Mouse (Mus musculus): ENCODE data around the gene Ankrd53.

Ankrd53 gene

DNA sequence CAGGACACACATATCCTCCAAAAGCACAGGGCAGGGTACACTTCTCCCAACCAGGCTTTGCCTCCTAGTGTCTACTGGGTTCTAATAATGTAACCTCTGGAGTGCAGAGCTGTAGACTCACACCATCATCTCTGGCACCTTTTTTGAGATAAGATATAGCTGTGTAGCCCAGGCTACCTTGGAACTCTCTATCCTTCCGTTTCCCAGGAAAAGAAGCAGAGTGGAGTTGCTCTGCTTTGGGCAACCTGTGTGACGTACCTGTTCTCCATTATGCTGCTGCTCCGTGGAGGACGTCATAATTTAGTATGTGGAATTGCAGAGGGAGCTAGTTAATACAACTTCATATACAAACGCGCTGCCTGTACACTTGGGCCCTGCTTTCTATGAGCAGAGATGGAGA, at the start of gene Ankrd53:
TSS of gene Ankrd53 (plus strand) at position 301 of the 400 bp plus-strand sequence.
- in situ Hi-C loops (cut with MboI; ENCODE audit: low sequenced_read_pairs): no loop called here

DNA sequence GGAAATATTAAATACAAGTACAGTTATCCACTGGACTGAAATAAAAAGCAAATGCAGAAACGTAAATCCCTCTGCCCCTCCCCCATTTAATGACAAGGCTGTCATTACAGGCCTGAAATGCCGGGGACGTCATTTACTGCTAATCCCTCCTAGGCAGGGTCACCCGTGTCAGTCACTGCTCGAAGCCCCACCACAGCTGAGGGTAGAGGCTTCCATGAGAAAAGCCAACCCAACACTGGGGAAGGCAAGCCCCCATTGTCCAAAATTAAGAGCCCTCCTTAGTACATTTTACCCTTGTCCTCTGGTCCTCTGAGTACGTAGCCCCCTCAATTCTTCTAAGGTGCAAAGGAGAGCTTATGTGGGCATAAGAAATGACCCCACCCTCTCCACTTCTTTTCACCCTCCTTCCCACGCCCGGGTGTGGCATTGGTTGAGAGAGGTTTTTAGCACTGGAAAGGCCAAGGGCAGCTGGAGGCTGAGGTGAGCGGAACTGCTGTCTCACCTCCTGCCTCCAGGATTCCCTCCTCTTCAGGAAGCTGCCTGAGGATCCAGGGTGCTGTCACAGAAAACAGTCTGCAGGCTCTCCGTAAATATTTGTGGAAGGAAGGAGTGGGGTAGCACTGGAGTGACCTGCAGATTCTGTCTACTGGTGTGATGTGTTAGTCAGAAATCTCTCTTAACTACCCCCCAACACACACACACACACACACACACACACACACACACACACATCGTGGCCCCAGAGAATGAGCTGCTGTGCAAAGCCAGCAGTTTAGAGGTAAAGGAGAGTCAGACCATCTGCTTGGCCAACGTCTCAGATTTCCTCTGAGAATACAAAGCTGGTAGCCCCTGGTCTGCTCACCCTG, 48.9 kb upstream of the Ankrd53 start:
- in situ Hi-C loops (cut with MboI; ENCODE audit: low sequenced_read_pairs): no loop called here

DNA sequence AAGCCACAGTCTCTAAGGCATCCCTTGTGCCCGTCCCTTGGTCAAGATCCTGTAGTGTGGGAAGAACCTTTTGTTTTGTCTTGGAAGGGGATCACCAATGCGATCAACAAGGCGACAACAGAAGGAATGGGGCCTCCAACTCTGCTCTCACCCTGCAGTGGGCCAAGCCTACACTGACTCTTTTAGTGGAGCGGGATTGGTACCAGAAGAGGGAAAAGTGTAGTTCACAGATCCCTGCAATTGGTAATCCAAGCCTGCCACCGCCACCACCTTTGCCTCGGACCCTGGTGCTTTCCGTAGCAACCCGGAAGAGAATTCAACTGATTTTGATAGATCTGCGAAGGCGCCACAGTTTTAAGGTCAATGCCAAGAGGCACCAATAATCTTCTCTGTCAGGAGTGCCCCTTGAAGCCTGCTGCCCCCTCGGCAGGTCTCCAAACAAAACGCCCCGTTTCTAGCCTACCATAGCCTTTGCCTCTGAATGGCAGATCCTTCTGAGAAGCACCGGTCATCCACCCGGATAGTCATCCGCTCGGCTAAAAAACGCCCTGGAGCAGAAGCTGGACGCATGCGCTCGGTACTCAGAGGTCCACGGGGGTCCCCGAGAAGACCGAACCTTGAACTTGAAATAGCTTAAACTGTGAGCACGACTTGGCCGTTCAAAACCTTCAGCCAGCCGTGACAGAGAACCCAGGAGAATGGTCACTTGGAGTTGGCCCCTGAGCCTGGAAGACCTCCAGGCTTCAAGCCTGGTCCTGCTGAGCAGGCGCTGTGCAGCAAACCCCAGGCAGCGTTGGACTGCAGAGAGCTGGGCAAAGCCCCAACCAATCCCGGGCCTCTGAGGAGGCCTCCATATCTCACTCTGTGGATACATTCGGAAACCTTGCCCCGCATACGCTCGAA, 48.0 kb upstream of the Ankrd53 start:
- in situ Hi-C loops (cut with MboI; ENCODE audit: low sequenced_read_pairs): no loop called here

GRCm38 (mm10) chr6:83715461-83716196, 46.8 kb upstream of the Ankrd53 start:
- in situ Hi-C loops (cut with MboI; ENCODE audit: low sequenced_read_pairs): no loop called here

DNA sequence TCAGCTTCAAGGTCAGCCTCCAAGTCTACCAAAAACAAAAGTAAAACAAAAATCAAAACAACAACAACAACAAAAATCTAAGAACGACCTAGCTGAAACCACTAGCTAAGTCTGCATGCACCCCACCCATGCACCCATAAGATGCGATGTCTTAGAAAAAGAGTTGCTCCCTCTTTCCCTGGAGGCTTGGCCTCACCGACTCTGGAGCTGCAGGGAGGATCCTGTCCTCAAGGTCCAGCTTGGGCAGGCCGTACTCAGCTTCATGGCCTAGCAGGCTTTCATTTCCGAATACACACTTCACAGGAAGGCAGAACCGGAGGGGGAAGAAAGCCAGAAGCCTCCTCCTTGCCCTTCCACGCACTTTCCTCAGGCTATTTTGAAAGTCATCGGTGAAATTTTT, 45.4 kb upstream of the Ankrd53 start:
- in situ Hi-C loops (cut with MboI; ENCODE audit: low sequenced_read_pairs): no loop called here

DNA sequence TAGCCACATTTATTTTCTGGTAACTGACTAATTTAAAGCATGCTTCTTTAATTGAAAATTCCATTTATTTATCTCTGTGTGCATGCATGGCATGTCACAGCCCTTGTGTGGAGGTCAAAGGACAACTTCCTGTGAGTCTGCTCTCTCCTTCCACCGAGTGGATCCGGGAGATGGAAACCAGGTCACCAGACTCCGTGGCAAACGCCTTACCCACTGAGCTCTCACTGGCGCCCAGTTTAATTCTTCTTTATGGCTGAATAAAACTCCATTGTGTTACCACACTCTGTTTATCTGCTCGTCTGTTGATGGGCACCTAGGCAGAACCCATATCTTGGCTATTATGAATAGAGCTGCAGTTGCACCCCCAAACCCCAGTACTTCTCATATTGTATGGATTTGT, 39.9 kb upstream of the Ankrd53 start:
- in situ Hi-C loops (cut with MboI; ENCODE audit: low sequenced_read_pairs): no loop called here

- in situ Hi-C loops (cut with MboI; ENCODE audit: low sequenced_read_pairs): no loop called here
Measured at GRCm38 (mm10) chr6:83727178-83727577, 35.3 kb upstream of the Ankrd53 start.

GRCm38 (mm10) chr6:83728488-83728887, 34.0 kb upstream of the Ankrd53 start:
- in situ Hi-C loops (cut with MboI; ENCODE audit: low sequenced_read_pairs): no loop called here

- in situ Hi-C loops (cut with MboI; ENCODE audit: low sequenced_read_pairs): no loop called here
Measured at GRCm38 (mm10) chr6:83729350-83729970, 33.0 kb upstream of the Ankrd53 start.

GRCm38 (mm10) chr6:83731128-83731527, 31.3 kb upstream of the Ankrd53 start:
- in situ Hi-C loops (cut with MboI; ENCODE audit: low sequenced_read_pairs): no loop called here

- in situ Hi-C loops (cut with MboI; ENCODE audit: low sequenced_read_pairs): no loop called here
Measured at GRCm38 (mm10) chr6:83737311-83737710, 25.1 kb upstream of the Ankrd53 start.

DNA sequence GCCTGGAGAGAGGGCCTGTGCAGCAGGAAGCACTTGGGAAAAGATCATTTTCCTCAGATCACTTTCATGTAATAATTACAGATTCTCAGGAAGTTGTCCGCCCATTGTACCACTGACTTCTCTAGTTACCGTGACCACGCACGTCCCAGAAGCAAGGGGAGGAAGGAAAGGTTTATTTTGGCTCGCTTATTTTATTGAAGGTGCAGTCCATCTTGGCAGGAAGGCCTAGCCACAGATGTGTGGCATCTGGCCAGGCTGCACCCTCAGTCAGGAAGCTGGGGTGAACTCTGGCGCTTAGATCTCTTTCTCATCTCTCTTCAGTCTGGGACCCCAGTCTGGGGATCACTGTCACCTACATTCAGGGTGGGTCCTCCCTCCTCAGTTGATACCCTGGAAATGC, 23.8 kb upstream of the Ankrd53 start:
- in situ Hi-C loops (cut with MboI; ENCODE audit: low sequenced_read_pairs): no loop called here

DNA sequence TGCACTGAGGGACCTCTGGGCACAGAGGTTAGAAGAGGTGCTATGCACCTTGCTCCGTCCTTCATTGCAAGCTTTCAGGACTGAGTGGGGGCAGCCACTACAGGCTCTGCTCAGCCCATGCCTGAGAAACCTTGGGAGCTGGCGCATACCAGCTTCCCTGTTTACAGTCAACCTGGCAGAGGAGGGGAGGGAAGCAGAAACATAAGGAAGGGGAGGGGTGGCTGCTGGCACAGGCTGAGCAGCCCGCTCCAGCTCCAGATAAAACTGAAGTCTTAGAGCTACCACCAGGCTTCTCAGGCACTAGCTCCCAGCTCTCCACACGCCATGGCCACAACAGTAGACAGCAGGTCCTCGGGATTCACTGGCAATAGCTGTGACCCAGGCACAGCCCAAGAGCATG, 19.7 kb upstream of the Ankrd53 start, which contains the start of gene Atp6v1b1:
TSS of gene Atp6v1b1 (plus strand) at position 230 of the 400 bp plus-strand sequence.
- in situ Hi-C loops (cut with MboI; ENCODE audit: low sequenced_read_pairs): no loop called here

- in situ Hi-C loops (cut with MboI; ENCODE audit: low sequenced_read_pairs): no loop called here
Measured at GRCm38 (mm10) chr6:83743212-83743611, 19.2 kb upstream of the Ankrd53 start.

DNA sequence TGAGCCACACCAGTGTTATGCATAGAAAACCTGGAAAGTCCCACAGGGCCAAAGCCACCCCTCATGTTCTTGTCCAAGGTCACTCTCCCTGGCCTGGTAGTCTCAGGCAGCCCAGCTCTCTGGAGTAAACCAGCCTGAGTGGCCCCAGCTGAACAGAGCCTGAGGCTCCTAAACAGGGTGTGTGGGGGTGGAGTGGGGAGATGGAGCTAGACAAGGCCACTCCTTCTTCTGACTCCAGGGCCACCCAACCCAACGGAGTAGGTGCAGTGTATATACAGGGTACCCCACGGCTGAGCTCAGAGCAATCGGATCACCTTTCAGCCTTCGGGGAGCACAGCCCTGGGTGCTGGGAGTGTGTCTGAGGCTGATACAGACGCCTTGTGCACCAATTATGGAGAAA, 18.3 kb upstream of the Ankrd53 start:
- in situ Hi-C loops (cut with MboI; ENCODE audit: low sequenced_read_pairs): no loop called here

DNA sequence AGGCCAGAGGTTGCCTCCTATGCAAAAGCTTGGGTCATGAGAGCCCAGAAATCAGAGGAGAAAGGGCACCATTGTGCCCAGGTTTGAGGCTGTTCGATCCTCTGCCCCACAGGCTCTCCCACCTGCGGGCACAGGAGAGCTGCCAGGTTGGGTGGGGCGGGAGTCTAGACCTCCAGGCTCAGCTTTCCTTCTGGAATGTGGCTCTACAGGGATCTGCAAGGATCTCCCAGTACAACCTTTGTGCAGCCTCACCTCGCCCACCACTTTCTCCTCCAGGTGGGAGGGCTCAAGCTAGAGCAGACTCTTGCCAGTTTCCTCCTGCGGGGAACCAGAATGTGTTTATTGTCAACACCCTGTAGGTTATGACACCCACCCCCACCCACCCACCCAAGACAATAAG, 17.9 kb upstream of the Ankrd53 start:
- in situ Hi-C loops (cut with MboI; ENCODE audit: low sequenced_read_pairs): no loop called here

GRCm38 (mm10) chr6:83745466-83745865, 17.0 kb upstream of the Ankrd53 start:
- in situ Hi-C loops (cut with MboI; ENCODE audit: low sequenced_read_pairs): no loop called here

GRCm38 (mm10) chr6:83749286-83749685, 13.2 kb upstream of the Ankrd53 start:
- in situ Hi-C loops (cut with MboI; ENCODE audit: low sequenced_read_pairs): no loop called here

- in situ Hi-C loops (cut with MboI; ENCODE audit: low sequenced_read_pairs): no loop called here
Measured at GRCm38 (mm10) chr6:83750171-83750684, 12.2 kb upstream of the Ankrd53 start.

- in situ Hi-C loops (cut with MboI; ENCODE audit: low sequenced_read_pairs): no loop called here
Measured at GRCm38 (mm10) chr6:83756051-83756450, 6.4 kb upstream of the Ankrd53 start.
